Mouse (Mus musculus) frontal cortex, postnatal 10 days (tissue): ENCODE measurements around the gene Nfkbie.

Source experiments
- DNase-seq, 2 experiments: peaks; one replicate each; pipeline ENCODE4 v3.0.0; 2022; ENCODE audit warnings: low spot score in 2 of 2, mixed read lengths in 1 of 2

Gene Nfkbie

GRCm38 (mm10) chr17:45580958-45581477 is 25.5 kb downstream of the Nfkbie start:
- no peak for DNase-seq

DNA sequence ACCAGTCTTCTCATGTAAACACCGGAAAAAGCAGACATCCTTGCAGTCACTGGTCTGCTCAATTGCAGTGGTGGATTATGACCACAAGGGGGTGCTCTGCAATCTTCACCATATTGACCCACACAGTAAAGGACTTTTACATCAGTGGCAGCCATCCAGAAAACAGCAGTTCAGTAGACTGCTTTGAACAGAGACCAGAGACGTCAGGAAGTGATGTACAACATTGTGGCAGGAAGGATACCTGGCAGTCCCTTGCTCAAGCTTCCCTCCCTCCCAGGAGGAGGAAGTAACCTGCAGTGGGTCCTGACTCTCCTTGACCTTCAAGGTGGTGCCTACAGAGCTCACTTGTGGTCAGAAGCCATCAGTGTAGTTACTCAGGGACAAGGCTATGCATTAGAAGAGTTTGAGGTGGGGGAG is 26.1 kb downstream of the Nfkbie start:
- DNase-seq, result peak in 1 of 2 experiments; percentile 62

- DNase-seq, result no peak
These were observed 26.7 kb downstream of the Nfkbie start for GRCm38 (mm10) chr17:45582188-45582587.

DNA sequence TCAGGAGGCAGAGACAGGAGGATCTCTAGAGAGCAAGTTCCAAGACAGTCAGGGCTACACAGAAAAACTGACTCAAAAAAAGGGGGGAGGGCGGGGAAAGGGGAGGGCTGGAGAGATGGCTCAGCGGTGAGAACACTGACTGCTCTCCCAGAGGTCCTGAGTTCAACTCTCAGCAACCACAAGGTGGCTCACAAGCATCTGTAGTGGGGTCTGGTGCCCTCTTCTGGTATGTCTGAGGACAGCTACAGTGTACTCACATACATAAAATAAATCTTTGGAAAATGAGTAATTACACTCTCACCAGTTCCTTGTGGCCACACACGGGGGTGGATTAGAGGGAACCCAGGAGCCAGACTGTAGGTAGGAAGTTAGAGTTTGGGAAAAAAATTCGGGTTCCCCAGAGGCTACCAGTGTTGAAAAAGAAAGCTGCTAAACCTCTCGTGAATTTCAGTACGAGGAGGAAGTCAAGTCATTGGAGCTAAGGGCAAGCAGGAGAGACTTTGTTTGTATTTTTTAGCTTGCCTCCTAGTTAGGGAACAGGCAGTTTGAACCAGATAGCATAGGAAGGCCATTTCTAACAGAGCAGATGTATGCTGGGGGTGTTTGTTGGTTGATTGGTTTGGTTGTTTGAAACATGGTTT is 27.3 kb downstream of the Nfkbie start:
- no peak for DNase-seq

GRCm38 (mm10) chr17:45584096-45584896 is 28.8 kb downstream of the Nfkbie start:
- DNase-seq, result peak; percentile 78 to 81

GRCm38 (mm10) chr17:45584939-45585678 is 29.6 kb downstream of the Nfkbie start:
- peak; percentile 73 to 79 for DNase-seq

- no peak for DNase-seq
These were observed 30.4 kb downstream of the Nfkbie start for GRCm38 (mm10) chr17:45585725-45586448.

GRCm38 (mm10) chr17:45586449-45586837 is 30.9 kb downstream of the Nfkbie start:
- no peak for DNase-seq

GRCm38 (mm10) chr17:45588370-45588769 is 32.9 kb downstream of the Nfkbie start:
- no peak for DNase-seq

DNA sequence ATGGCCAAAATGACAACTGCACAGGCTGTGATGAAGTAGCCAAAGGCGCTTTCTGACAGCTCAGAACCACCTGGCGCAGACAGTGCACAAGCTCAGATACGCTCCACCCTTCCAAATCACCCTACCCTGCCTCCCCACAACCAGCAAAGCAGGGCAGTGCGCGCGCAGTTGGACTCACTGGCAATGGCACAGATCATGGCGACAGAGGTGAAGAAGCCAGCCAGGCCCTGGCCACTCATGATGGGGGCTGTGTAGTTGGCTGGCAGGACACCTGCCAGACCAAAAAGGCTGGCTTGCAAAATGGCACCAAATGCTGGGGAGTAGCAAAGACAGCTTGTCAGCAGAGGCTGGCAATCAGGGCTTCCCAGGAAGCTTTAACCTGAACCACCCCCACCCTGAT is 33.7 kb downstream of the Nfkbie start:
- DNase-seq, result no peak

DNA sequence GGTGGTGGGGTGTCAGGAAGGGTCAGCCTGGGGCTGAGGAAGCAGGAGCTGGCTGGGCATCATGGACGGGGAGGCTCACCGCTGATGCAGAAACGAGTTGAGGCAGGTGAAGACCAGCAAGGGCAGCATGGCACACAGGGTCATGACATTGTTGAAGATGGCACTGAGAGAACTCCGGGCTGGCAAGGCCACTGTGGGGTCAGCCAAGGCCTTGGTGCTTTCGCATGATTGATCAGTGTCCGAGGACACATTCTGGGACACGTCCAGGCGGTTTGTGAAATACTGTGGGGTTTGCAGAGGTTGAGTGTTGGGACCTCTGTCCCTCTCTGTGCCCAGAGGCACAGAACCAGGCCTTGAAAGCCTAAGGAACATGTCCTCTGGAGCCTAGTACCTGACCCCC is 34.3 kb downstream of the Nfkbie start:
- no peak for DNase-seq

- DNase-seq, result no peak
These were observed 34.9 kb downstream of the Nfkbie start for GRCm38 (mm10) chr17:45590410-45590809.

DNA sequence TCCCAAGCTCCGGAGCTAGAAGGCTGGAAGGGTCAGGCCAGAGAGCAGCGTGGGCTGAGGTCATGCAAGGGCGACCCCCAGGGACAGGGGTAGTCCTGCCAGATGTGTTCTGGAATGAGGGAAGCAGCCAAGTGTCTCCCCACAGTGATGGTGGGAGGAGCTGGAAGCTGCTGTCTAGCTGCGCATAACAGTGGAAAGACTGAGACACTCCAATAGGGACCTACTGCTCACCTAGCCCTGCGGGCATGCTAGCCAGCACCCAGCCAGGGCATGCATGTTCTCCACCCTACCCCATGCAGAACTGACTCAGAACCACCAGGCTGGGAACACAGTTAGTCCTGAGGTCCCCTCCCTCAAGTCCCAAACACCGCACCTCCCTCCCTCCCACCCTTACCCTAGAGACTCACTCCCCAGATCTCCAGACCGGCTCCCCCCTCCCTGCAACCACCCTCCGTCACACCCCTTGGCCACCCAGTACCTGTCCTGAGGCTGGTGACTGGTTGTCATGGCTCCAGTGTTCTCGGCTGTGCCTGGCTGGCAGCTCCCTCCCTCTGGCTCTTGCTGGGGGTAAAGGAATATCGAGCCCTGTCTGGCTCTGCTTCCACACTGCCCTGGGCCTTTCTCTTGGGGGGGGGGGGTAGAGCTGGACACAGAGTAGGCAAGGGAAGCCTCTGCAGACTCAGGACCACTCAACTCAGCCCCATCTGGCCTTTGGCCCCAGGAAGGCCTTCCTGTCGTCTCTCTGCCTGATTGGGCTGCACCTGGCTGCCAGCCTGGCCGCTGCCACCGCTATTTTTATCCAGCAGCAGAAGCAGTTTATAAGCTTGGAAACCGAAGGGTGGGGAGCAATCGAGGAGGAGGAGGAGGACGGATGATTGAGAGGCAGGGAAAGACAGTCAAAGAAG is 36.5 kb downstream of the Nfkbie start:
- DNase-seq, result no peak

GRCm38 (mm10) chr17:45592606-45593431 is 37.3 kb downstream of the Nfkbie start:
- no peak for DNase-seq

GRCm38 (mm10) chr17:45593479-45593878 is 38.0 kb downstream of the Nfkbie start:
- no peak for DNase-seq

- DNase-seq, result no peak
These were observed 38.7 kb downstream of the Nfkbie start for GRCm38 (mm10) chr17:45594195-45594594.

DNA sequence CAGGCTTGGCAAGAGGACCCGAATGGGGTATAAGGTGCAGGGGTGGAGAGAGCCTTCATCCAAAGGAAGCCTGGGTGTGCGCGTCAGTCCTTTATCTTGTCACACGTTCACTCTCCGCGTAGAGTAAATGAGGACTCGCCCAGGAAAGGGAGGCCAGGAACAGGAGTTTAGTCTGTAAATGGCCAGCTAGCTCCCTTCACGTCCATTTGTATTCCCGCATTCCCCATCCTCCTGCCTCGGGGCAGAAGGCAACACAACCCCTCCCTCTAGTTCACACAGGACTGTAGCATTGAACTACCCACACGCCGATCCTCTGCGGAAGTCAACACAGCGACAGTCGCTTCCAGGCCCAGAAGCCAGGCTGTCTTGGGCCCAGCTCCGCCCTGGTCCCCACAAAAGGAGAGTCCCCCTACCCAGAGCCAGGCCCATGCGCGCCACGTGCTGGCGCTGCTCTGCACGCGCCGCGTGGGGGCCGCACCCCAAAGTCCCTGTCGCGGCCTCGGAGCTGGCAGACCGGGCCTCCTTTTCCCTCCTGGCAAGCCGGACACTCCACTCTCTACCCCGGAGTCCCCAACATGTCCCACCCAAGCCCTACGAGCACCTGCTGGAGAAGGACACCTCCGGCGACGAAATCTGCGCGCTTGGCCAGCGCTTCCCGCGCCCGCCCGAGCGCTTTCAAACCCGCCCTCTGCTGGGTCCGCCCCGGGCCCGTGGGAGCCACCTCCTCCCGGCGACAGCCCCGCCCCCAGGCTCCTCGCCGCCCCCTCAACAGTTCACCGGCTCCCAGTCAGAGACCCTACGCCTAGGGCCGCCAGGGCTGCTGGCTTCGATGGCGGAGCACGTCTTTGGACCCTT is 39.6 kb downstream of the Nfkbie start:
- peak in 1 of 2 experiments; percentile 68 for DNase-seq

DNA sequence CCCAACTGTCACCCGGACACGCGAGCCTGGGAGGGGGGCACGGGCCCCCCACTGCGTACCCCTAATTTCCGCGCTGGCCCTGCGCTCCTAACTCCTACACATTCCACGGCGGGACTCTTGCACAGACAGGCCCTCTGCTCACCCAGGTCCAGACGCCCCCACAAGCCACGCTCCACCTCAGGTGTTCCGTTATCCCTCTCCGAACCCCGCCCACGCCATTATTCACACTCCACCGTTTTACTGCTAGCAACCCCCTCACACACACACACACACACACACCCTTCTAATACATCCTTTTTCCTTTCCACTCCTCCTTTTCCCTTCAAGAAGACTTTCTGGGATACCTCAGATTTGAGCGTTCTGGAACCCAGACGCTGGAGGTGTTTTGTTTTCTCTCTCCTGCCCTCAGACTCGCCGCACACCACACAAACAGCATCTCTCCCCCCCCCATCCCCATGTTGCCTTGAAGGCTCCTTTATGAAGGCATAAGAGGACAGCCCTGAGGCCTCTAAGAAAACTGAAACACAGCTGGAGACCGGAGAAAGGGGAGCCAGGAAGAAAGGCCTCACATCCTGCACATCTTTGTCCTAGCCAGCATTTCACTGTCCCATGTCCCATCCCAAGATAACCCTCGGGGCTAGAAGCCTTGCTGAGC is 40.4 kb downstream of the Nfkbie start:
- no peak for DNase-seq
